Mouse (Mus musculus) common myeloid progenitor, adult 5-6 weeks (primary cell): ENCODE results near the gene Brpf1. TPM values are rescaled to one million over a fixed set of nuclear protein-coding genes. Genes with fewer than 3 reads are reported as not detected.

ENCODE experiments used
- ATAC-seq: replicated peaks from 2 replicates; pipeline ENCODE4 v1.8.0; 2016; ENCODE audit warnings: low read depth, mild to moderate bottlenecking, moderate TSS enrichment, inconsistent platforms; ENCODE audit not compliant: poor library complexity, severe bottlenecking
- total RNA-seq: library from RNA; stranded (forward); fragments of 200-1000, 187-1606 nt; gene quantifications from 2 replicates; pipeline ENCODE4 v1.2.3, GENCODE M21; 2017

Gene Brpf1
- total RNA-seq, 1 experiment from 2014 or later, result 35.7 TPM

GRCm38 (mm10) chr6:113350538-113350937 is 43.6 kb downstream of the Brpf1 start:
- no peak for ATAC-seq

- ATAC-seq, result no peak
These were observed 44.2 kb downstream of the Brpf1 start for GRCm38 (mm10) chr6:113351161-113351560.

- ATAC-seq, result peak; percentile 84
These were observed 44.7 kb downstream of the Brpf1 start for GRCm38 (mm10) chr6:113351653-113352052.

GRCm38 (mm10) chr6:113352820-113353219 is 45.9 kb downstream of the Brpf1 start:
- ATAC-seq, result no peak

GRCm38 (mm10) chr6:113353696-113354095 is 46.8 kb downstream of the Brpf1 start:
- ATAC-seq, result no peak

- 0 out of 2 replicates have a peak, but pooled peaks have one; percentile 39 for ATAC-seq
These were observed 54.5 kb downstream of the Brpf1 start for GRCm38 (mm10) chr6:113361476-113361875.

GRCm38 (mm10) chr6:113362241-113362640 is 55.3 kb downstream of the Brpf1 start:
- ATAC-seq, result no peak

GRCm38 (mm10) chr6:113364518-113365135 is 57.7 kb downstream of the Brpf1 start:
- no peak for ATAC-seq

GRCm38 (mm10) chr6:113366639-113367038 is 59.7 kb downstream of the Brpf1 start:
- no peak for ATAC-seq

GRCm38 (mm10) chr6:113367574-113367973 is 60.6 kb downstream of the Brpf1 start:
- ATAC-seq, result no peak

- no peak for ATAC-seq
These were observed 61.2 kb downstream of the Brpf1 start for GRCm38 (mm10) chr6:113368124-113368523.

GRCm38 (mm10) chr6:113368577-113368976 is 61.6 kb downstream of the Brpf1 start:
- no peak for ATAC-seq

- ATAC-seq, result no peak
These were observed 63.4 kb downstream of the Brpf1 start for GRCm38 (mm10) chr6:113370194-113370929.

- ATAC-seq, result no peak
These were observed 66.6 kb downstream of the Brpf1 start for GRCm38 (mm10) chr6:113373491-113373890.

Other genes starting within 250 kb of the Brpf1 start
- 71.5 and 92.1 TPM in 2 replicates for gene Setd5, start 229.8 kb upstream of the Brpf1 start, total RNA-seq
- not detected in 2 replicates for gene Lhfpl4, start 111.8 kb upstream of the Brpf1 start, total RNA-seq
- gene Mtmr14, start 69.3 kb upstream of the Brpf1 start, total RNA-seq, result 20.5 and 35.4 TPM in 2 replicates
- gene Cpne9, start 24.8 kb upstream of the Brpf1 start, total RNA-seq, result 0.05 TPM in 1 of 2 replicates, not detected in the other
- 10.2 and 11.7 TPM in 2 replicates for gene Ogg1, start 19.8 kb downstream of the Brpf1 start, total RNA-seq
- gene Camk1, start 36.8 kb downstream of the Brpf1 start, total RNA-seq, result 29.9 and 41.3 TPM in 2 replicates
- gene Tada3, start 70.7 kb downstream of the Brpf1 start, total RNA-seq, result 20.7 and 33.1 TPM in 2 replicates
- 175 and 193 TPM in 2 replicates for gene Arpc4, start 71.0 kb downstream of the Brpf1 start, total RNA-seq
- gene Ttll3, start 82.1 kb downstream of the Brpf1 start, total RNA-seq, result 0.78 and 1.4 TPM in 2 replicates
- gene Rpusd3, start 112.2 kb downstream of the Brpf1 start, total RNA-seq, result 5.5 and 9.0 TPM in 2 replicates
- gene Cidec, start 128.6 kb downstream of the Brpf1 start, total RNA-seq, result not detected in 2 replicates
- gene Jagn1, start 135.4 kb downstream of the Brpf1 start, total RNA-seq, result 28.6 and 32.7 TPM in 2 replicates
- gene Il17re, start 151.3 kb downstream of the Brpf1 start, total RNA-seq, result 1.6 and 2.6 TPM in 2 replicates
- 0.09 and 0.44 TPM in 2 replicates for gene Il17rc, start 164.3 kb downstream of the Brpf1 start, total RNA-seq
- 4.1 and 9.4 TPM in 2 replicates for gene Creld1, start 176.2 kb downstream of the Brpf1 start, total RNA-seq
- gene Prrt3, start 194.8 kb downstream of the Brpf1 start, total RNA-seq, result not detected in 2 replicates
- gene Emc3, start 224.5 kb downstream of the Brpf1 start, total RNA-seq, result 31.3 and 40.9 TPM in 2 replicates
- 21.1 and 31.8 TPM in 2 replicates for gene Fancd2, start 224.5 kb downstream of the Brpf1 start, total RNA-seq